Mouse (Mus musculus) gastrocnemius, postnatal 36 days (tissue): ENCODE measurements around the gene Fam131c. TPM values are rescaled to one million over a fixed set of nuclear protein-coding genes. Genes with fewer than 3 reads are reported as not detected.

ENCODE experiments used
- DNase-seq, 2 experiments: peaks; one replicate each; pipeline ENCODE4 v3.0.0; 2022
- intact Hi-C: fragments of 180-260 bp; cut with DNase I; formaldehyde crosslinking; loops from one replicate; pipeline ENCODE4 v1.15.1; 2025
- total RNA-seq, 2 experiments: library from RNA; stranded (reverse); gene quantifications; 2 replicates each; pipeline ENCODE4 v1.2.3; 2021

Fam131c gene
- total RNA-seq, 2 experiments from 2014 or later, result 0.18 to 0.22 TPM

- intact Hi-C loops, result loop anchor here (2.0 to 5.0 kb wide), 3 partner anchors 26 to 170 kb away; no protein-coding TSS in a partner anchor
- peak; percentile 81 to 86 for DNase-seq
These were observed 36.7 kb downstream of the Fam131c start for GRCm38 (mm10) chr4:141404518-141405313.

- intact Hi-C loops, result loop anchor here (2.0 kb wide), 2 partner anchors 26 to 170 kb away; no protein-coding TSS in a partner anchor
- no peak for DNase-seq
These were observed 37.2 kb downstream of the Fam131c start for GRCm38 (mm10) chr4:141405314-141405622.

GRCm38 (mm10) chr4:141406516-141407299 lies 38.7 kb downstream of the Fam131c start:
- peak; percentile 37 to 50 for DNase-seq
- intact Hi-C loops, result no loop called here

- intact Hi-C loops, result no loop called here
- no peak for DNase-seq
These were observed 40.6 kb downstream of the Fam131c start for GRCm38 (mm10) chr4:141408577-141408976.

GRCm38 (mm10) chr4:141411430-141411992 lies 43.5 kb downstream of the Fam131c start:
- DNase-seq, result no peak
- intact Hi-C loops, result no loop called here

GRCm38 (mm10) chr4:141415924-141416323 lies 47.9 kb downstream of the Fam131c start, which contains the start of gene Clcnkb:
TSS of gene Clcnkb (minus strand) at chr4:141416014.
- DNase-seq, result no peak

GRCm38 (mm10) chr4:141419398-141420191 lies 51.6 kb downstream of the Fam131c start:
- DNase-seq, result no peak
- intact Hi-C loops, result no loop called here

More at GRCm38 (mm10) chr4:141415924-141416323, 47.9 kb downstream of the Fam131c start, which contains the start of gene Clcnkb:
- intact Hi-C loops, result no loop called here

GRCm38 (mm10) chr4:141420192-141420829 lies 52.3 kb downstream of the Fam131c start, which contains the start of gene Hspb7:
TSS of gene Hspb7 (plus strand) at chr4:141420779.
- intact Hi-C loops, result no loop called here
- no peak for DNase-seq

- intact Hi-C loops, result no loop called here
- DNase-seq, result no peak
These were observed 52.9 kb downstream of the Fam131c start for GRCm38 (mm10) chr4:141420886-141421285.

- intact Hi-C loops, result no loop called here
- peak; percentile 62 to 65 for DNase-seq
These were observed 53.4 kb downstream of the Fam131c start for GRCm38 (mm10) chr4:141421423-141421822.

- intact Hi-C loops, result no loop called here
- no peak for DNase-seq
These were observed 54.8 kb downstream of the Fam131c start for GRCm38 (mm10) chr4:141422841-141423240.

GRCm38 (mm10) chr4:141423288-141423687 lies 55.3 kb downstream of the Fam131c start:
- DNase-seq, result no peak
- intact Hi-C loops, result no loop called here

- intact Hi-C loops, result no loop called here
- no peak for DNase-seq
These were observed 55.8 kb downstream of the Fam131c start for GRCm38 (mm10) chr4:141423691-141424431.

- intact Hi-C loops, result no loop called here
- peak in 1 of 2 experiments; percentile 45 for DNase-seq
These were observed 57.8 kb downstream of the Fam131c start for GRCm38 (mm10) chr4:141425484-141426479.

- no peak for DNase-seq
- intact Hi-C loops, result no loop called here
These were observed 59.1 kb downstream of the Fam131c start for GRCm38 (mm10) chr4:141426796-141427745.

- DNase-seq, result no peak
- intact Hi-C loops, result no loop called here
These were observed 59.9 kb downstream of the Fam131c start for GRCm38 (mm10) chr4:141427921-141428320.

GRCm38 (mm10) chr4:141429381-141429780 lies 61.4 kb downstream of the Fam131c start:
- intact Hi-C loops, result no loop called here

More at GRCm38 (mm10) chr4:141429381-141429780, 61.4 kb downstream of the Fam131c start:
- no peak for DNase-seq
